Mouse (Mus musculus): ENCODE measurements around the gene Lrrc71.
A peak's percentile ranks its signal among the peaks of the same experiment; 100 is the strongest.

Lrrc71 gene

GRCm38 (mm10) chr3:87724556-87724955 is 23.9 kb downstream of the Lrrc71 start:
- DNase-seq (ENCODE audit: low read depth): no peak

- DNase-seq (ENCODE audit: low read depth): peak; percentile 14
Measured at GRCm38 (mm10) chr3:87718525-87718924, 29.9 kb downstream of the Lrrc71 start.

Data from 416B (cell line).